Mouse (Mus musculus) MEL (cell line): Measurements from ENCODE around the gene Zbtb20.

ENCODE experiments used
- CHD2 ChIP-seq: IDR thresholded peaks from 2 replicates; pipeline ENCODE4 v1.6.1; 2011; ENCODE audit warnings: low read length, improper control_type of control experiment
- CTCF ChIP-seq, 3 experiments: IDR thresholded peaks in 2 of 3; conservative IDR thresholded peaks in 1 of 3; 2 replicates each; pipeline ENCODE4 v1.5.1; 2011 to 2012; ENCODE audit warnings: low read length in 3 of 3, low read depth in 2 of 3, mild to moderate bottlenecking in 2 of 3, improper control_type of control experiment in 1 of 3, inconsistent platforms in 1 of 3, mixed read lengths in 1 of 3, moderate library complexity in 1 of 3; ENCODE audit not compliant: control insufficient read depth in 1 of 3, insufficient read depth in 1 of 3, poor library complexity in 1 of 3, severe bottlenecking in 1 of 3
- E2F4 ChIP-seq: IDR thresholded peaks from 2 replicates; pipeline ENCODE4 v1.6.1; 2011; ENCODE audit warnings: low read depth, low read length, improper control_type of control experiment, borderline replicate concordance
- ELF1 ChIP-seq: IDR thresholded peaks from 2 replicates; pipeline ENCODE4 v1.6.1; 2014; ENCODE audit warnings: low read depth, mild to moderate bottlenecking, inconsistent platforms, low read length, improper control_type of control experiment, moderate library complexity
- EP300 ChIP-seq, 2 experiments: IDR thresholded peaks; 2 replicates each; pipeline ENCODE4 v1.6.1; 2011; ENCODE audit warnings: improper control_type of control experiment in 2 of 2, low read length in 2 of 2, low read depth in 1 of 2, mild to moderate bottlenecking in 1 of 2
- HCFC1 ChIP-seq: IDR thresholded peaks from 2 replicates; pipeline ENCODE4 v1.6.1; 2012; ENCODE audit warnings: low read depth, mild to moderate bottlenecking, inconsistent platforms, low read length, improper control_type of control experiment, moderate library complexity
- MAFK ChIP-seq: IDR thresholded peaks from 2 replicates; pipeline ENCODE4 v1.6.1; 2011; ENCODE audit warnings: low read depth, mild to moderate bottlenecking, low read length, improper control_type of control experiment, borderline replicate concordance
- MAX ChIP-seq: IDR thresholded peaks from 2 replicates; pipeline ENCODE4 v1.6.1; 2011; ENCODE audit warnings: low read length, improper control_type of control experiment
- MEF2A ChIP-seq: IDR thresholded peaks from 2 replicates; pipeline ENCODE4 v1.6.1; 2014; ENCODE audit warnings: low read depth, mild to moderate bottlenecking, inconsistent platforms, low read length, improper control_type of control experiment; ENCODE audit not compliant: poor library complexity, insufficient replicate concordance, severe bottlenecking; ENCODE audit errors: extremely low read depth
- POLR2A ChIP-seq, 2 experiments: IDR thresholded peaks; 2 replicates each; pipeline ENCODE4 v1.6.1; 2011 to 2012; ENCODE audit warnings: low read length in 2 of 2, mild to moderate bottlenecking in 2 of 2, control low read depth in 1 of 2, improper control_type of control experiment in 1 of 2, low read depth in 1 of 2, moderate library complexity in 1 of 2; ENCODE audit not compliant: control insufficient read depth in 1 of 2, insufficient read depth in 1 of 2, poor library complexity in 1 of 2
- SIN3A ChIP-seq: IDR thresholded peaks from 2 replicates; pipeline ENCODE4 v1.6.1; 2012; ENCODE audit warnings: low read length, improper control_type of control experiment, inconsistent platforms
- TBP ChIP-seq: IDR thresholded peaks from 2 replicates; pipeline ENCODE4 v1.8.0; 2011; ENCODE audit warnings: low read depth, low read length, improper control_type of control experiment
- ZC3H11A ChIP-seq: IDR thresholded peaks from 2 replicates; pipeline ENCODE4 v1.6.1; 2012; ENCODE audit warnings: low read depth, mild to moderate bottlenecking, inconsistent platforms, low read length, improper control_type of control experiment

DNA sequence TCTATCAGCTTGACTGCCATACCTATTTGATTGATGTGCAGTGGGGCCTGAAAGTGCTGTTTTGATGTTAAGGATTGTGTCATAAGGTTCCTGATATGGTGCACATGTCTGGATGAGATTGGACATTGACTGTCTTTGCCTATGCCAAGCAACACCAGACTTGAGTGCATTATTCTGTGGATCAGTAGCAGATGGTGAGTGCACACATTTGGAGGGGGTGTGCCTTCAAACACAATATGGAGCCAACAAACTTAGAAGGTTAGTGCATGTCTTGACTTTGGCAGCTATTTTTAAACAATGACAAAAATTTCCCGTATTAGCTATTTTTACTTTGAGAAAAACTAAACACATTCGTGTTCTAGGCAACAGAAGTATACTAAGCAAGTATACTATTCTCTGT is 299.1 kb downstream of the Zbtb20 start:
- no peak for TF ChIP-seq MEF2A
- no peak for TF ChIP-seq EP300 (IDR thresholded peaks at IDR 0.05; ENCODE audit: low read depth in 1 of 2, low read length in 2 of 2)
- no peak for TF ChIP-seq ZC3H11A
- TF ChIP-seq ELF1, result no peak
- no peak for TF ChIP-seq CTCF (IDR thresholded peaks at IDR 0.05 in 2 of 3, conservative IDR thresholded peaks at IDR 0.05 in 1 of 3; ENCODE audit: control insufficient read depth in 1 of 3, insufficient read depth in 1 of 3, low read depth in 2 of 3, low read length in 3 of 3, poor library complexity in 1 of 3, severe bottlenecking in 1 of 3)
- TF ChIP-seq POLR2A (IDR thresholded peaks at IDR 0.05; ENCODE audit: control insufficient read depth in 1 of 2, insufficient read depth in 1 of 2, low read depth in 1 of 2, low read length in 2 of 2, poor library complexity in 1 of 2), result no peak
- TF ChIP-seq TBP, result no peak
- no peak for TF ChIP-seq CHD2
- TF ChIP-seq SIN3A, result no peak
- no peak for TF ChIP-seq MAFK
- no peak for TF ChIP-seq HCFC1
- TF ChIP-seq E2F4, result no peak
- TF ChIP-seq MAX, result no peak
